Mouse (Mus musculus) hindbrain, embryonic 13.5 days (tissue): ENCODE measurements around the gene Gm29427. TPM values are rescaled to one million over a fixed set of nuclear protein-coding genes. Genes with fewer than 3 reads are reported as not detected.

Source experiments
- polyA plus RNA-seq: library from polyadenylated mRNA; unstranded; fragments of >200 nt; fragmentation: Nextera tagmentation; extraction: Ambion mirVana; gene quantifications from 2 replicates; pipeline ENCODE4 v1.2.1, GENCODE M21; 2015

The Gm29427 gene
- polyA plus RNA-seq, 1 experiment from 2014 or later, result 0.16 TPM

Other genes with a start within 250 kb of the Gm29427 start
- not detected in 2 replicates for gene Zp3r, start 86.2 kb downstream of the Gm29427 start, polyA plus RNA-seq
- gene C4bp, start 54.2 kb downstream of the Gm29427 start, polyA plus RNA-seq, result not detected in 2 replicates
- 18.4 and 21.7 TPM in 2 replicates for gene Yod1, start 1.5 kb upstream of the Gm29427 start, polyA plus RNA-seq
- gene Pfkfb2, start 13.5 kb upstream of the Gm29427 start, polyA plus RNA-seq, result 19.5 and 21.8 TPM in 2 replicates
- gene AA986860, start 16.2 kb upstream of the Gm29427 start, polyA plus RNA-seq, result 0.51 and 0.63 TPM in 2 replicates
- gene Fcamr, start 85.1 kb upstream of the Gm29427 start, polyA plus RNA-seq, result not detected in 2 replicates
- not detected in 2 replicates for gene Pigr, start 110.9 kb upstream of the Gm29427 start, polyA plus RNA-seq
- gene Fcmr, start 149.9 kb upstream of the Gm29427 start, polyA plus RNA-seq, result 0.51 TPM in 1 of 2 replicates, not detected in the other
- gene Il24, start 171.7 kb upstream of the Gm29427 start, polyA plus RNA-seq, result not detected in 2 replicates
- gene Il20, start 195.7 kb upstream of the Gm29427 start, polyA plus RNA-seq, result not detected in 2 replicates
- gene Il19, start 224.3 kb upstream of the Gm29427 start, polyA plus RNA-seq, result not detected in 2 replicates